Mouse (Mus musculus): Measurements from ENCODE around the gene Ifnl2. TPM values are rescaled to one million over a fixed set of nuclear protein-coding genes. Genes with fewer than 3 reads are reported as not detected.
A peak's percentile ranks its signal among the peaks of the same experiment; 100 is the strongest.

Gene Ifnl2
- polyA plus RNA-seq, 1 experiment from 2014 or later, result not detected

DNA sequence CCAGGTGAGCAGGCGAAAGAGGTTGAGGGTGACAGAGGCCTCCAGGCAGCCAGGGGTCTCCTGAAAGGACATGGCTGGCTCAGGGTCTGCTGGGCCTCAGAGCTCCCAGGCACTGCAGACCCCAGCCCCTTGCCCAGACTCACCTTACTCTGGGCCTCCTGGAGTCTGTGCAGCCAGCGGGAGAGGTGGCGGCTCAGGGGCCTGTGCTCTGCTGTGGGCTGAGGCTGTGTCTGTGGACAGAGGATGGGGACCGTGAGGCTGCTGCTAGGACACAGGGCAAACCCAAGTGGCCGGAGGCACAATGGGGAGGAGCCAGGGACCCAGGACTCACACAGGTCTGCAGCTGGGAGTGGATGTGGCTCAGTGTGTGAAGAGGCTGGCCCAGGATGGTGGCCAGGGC lies 32.9 kb downstream of the Ifnl2 start:
- Histone ChIP-seq H3K36me3 (ENCODE audit: control insufficient read depth, insufficient read depth, low read length) (no peaks in the 10 kb centered on the region), H3K4me1 (ENCODE audit: control insufficient read depth, insufficient read depth, low read length) (peaks cover 8% of the 10 kb centered on the region), H3K27me3 (replicated peaks; ENCODE audit: control insufficient read depth, insufficient read depth, low read length) (no peaks in the 10 kb centered on the region), H3K27ac (ENCODE audit: low read length) (no peak overlapping the region), H3K4me2 (ENCODE audit: low read depth, low read length) (no peak overlapping the region), H3K9ac (ENCODE audit: low read depth, low read length) (no peak overlapping the region), H3K4me3 (ENCODE audit: low read length) (no peak overlapping the region), H3K9me3 (ENCODE audit: control insufficient read depth, low read length) (no peaks in the 10 kb centered on the region)
- WGBS, result 82% methylated on average over 5 of the region's 5 CpGs
- ATAC-seq, result peak; percentile 41

DNA sequence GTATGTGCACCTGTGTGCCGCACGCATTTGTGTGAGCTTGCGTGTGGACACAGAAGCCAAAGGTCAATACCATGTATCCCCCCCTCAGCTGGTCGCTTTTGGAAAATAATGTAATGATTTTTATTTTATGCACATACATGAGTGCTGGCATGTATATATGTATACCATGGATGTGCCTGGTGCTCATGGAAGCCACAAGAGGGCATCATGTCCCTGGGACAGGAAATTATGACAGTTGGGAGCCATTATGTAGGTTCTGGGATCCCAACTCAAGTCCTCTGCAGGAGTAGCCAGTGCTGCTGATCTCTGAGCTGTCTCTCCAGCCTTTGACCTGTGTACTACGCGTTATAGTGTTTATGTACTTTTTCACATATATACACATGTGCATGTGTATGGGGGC lies 34.1 kb downstream of the Ifnl2 start:
- H3K9ac ChIP-seq (ENCODE audit: low read depth, low read length), result no peak overlapping the region
- no peaks in the 10 kb centered on the region for H3K27me3 ChIP-seq (replicated peaks; ENCODE audit: control insufficient read depth, insufficient read depth, low read length)
- no peaks in the 10 kb centered on the region for H3K36me3 ChIP-seq (ENCODE audit: control insufficient read depth, insufficient read depth, low read length)
- H3K9me3 ChIP-seq (ENCODE audit: control insufficient read depth, low read length), result no peaks in the 10 kb centered on the region
- no peak overlapping the region for H3K4me2 ChIP-seq (ENCODE audit: low read depth, low read length)
- H3K4me3 ChIP-seq (ENCODE audit: low read length), result no peak overlapping the region
- ATAC-seq, result 0 out of 2 replicates have a peak, but pooled peaks have one; percentile 15
- no peak overlapping the region for H3K27ac ChIP-seq (ENCODE audit: low read length)
- peaks cover 8% of the 10 kb centered on the region for H3K4me1 ChIP-seq (ENCODE audit: control insufficient read depth, insufficient read depth, low read length)
- WGBS, result 86% methylated on average over 6 of the region's 6 CpGs

DNA sequence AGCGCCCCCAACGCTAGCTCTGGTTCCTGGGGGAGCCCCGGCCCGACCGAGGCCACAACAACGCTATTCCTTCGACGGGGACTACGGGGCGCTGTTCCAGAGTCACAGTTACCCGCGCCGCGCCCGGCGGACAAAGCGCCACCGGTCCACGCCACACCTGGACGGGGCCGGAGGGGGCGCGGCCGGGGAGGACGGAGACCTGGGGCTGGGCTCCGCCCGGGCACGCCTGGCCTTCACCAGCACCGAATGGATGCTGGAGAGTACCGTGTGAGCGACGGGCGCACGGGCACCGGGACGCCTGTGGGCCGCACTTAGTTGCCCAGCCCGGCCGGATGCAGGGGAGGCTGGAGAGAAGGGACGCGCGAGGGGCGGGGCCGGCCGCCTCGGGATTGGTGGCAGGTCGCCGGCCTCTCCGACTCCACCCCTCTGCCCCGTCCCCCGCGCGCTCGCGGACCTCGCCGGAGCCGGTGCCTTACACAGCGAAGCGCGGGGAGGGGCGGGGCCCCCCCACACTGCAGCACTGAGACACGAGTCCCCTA lies 43.0 kb downstream of the Ifnl2 start:
- Histone ChIP-seq H3K36me3 (ENCODE audit: control insufficient read depth, insufficient read depth, low read length) (no peaks in the 10 kb centered on the region), H3K4me3 (ENCODE audit: low read length) (peak overlapping the region; percentile 60), H3K9me3 (ENCODE audit: control insufficient read depth, low read length) (no peaks in the 10 kb centered on the region), H3K4me2 (ENCODE audit: low read depth, low read length) (peak overlapping the region; percentile 96), H3K27ac (ENCODE audit: low read length) (no peak overlapping the region), H3K27me3 (replicated peaks; ENCODE audit: control insufficient read depth, insufficient read depth, low read length) (peaks cover 5% of the 10 kb centered on the region; the same call in 1 of the 2 replicates), H3K9ac (ENCODE audit: low read depth, low read length) (peak overlapping the region; percentile 70), H3K4me1 (ENCODE audit: control insufficient read depth, insufficient read depth, low read length) (peaks cover 12% of the 10 kb centered on the region)
- WGBS, result 4% methylated on average over 61 of the region's 63 CpGs
- ATAC-seq, result peak; percentile 81

DNA sequence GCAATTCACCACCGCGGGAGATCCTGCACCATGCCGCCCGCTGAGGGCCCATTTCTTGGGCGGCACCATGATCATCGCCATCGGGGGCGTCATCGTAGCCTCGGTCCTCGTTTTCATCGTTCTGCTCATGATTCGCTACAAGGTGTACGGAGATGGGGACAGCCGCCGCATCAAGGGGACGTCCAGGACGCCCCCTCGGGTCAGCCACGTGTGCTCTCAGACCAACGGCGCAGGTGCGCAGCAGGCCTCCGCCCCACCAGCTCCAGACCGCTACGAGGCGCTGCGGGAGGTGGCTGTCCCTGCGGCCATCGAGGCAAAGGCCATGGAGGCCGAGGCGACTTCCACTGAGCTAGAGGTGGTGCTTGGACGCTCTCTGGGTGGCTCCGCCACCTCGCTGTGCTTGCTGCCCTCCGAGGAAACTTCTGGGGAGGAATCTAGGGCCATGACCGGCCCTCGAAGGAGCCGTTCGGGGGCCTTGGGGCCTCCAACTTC lies 43.5 kb downstream of the Ifnl2 start:
- H3K27ac ChIP-seq (ENCODE audit: low read length), result no peak overlapping the region
- peak overlapping the region; percentile 96 for H3K4me2 ChIP-seq (ENCODE audit: low read depth, low read length)

DNA sequence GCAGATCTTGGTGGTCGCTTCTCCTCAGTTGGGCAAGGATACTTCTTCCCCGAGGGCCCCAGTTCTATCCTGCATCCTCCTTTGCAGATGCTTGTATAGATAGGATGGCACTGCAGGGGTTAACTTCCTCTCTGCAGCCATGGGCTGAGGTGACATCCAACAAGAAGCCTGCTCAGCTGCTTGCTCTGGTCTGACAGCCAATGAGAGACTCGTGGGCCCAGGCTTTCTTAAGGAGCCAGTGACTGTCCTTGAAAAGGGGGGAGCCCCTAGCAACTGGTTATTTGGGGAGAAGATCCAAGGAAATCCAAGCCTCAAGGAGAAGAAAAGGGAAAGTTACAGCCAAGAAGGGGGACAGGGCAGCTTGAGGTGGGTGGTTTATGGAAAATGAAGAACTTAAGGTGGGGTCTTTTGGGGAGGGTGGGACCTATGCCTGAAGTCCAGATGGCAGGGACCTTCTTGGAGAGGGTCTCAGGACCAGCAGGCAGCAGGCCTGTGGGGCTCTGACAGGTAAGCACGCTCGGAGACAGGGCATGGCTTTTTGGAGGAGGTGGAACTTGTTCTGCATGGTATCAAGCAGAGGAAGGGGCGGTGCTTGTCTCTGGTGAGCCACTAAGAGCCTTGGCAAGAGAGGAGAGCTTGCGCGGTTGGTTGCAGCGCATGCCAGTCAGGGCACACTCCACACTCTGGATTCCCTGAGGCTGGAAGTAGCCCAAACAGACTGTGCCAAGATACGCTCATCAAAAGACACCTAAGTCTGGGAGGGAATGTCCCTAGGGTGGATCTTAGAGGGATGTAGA lies 45.6 kb downstream of the Ifnl2 start:
- H3K27me3 ChIP-seq (replicated peaks; ENCODE audit: control insufficient read depth, insufficient read depth, low read length), result peaks cover 5% of the 10 kb centered on the region; the same call in 1 of the 2 replicates
- no peaks in the 10 kb centered on the region for H3K9me3 ChIP-seq (ENCODE audit: control insufficient read depth, low read length)
- no peak overlapping the region for H3K9ac ChIP-seq (ENCODE audit: low read depth, low read length)
- no peak overlapping the region for H3K4me3 ChIP-seq (ENCODE audit: low read length)
- no peak overlapping the region for H3K27ac ChIP-seq (ENCODE audit: low read length)
- H3K4me2 ChIP-seq (ENCODE audit: low read depth, low read length), result no peak overlapping the region
- 0 out of 2 replicates have a peak, but pooled peaks cover 6% of the 10 kb centered on the region for H3K36me3 ChIP-seq (ENCODE audit: control insufficient read depth, insufficient read depth, low read length)
- peaks cover 12% of the 10 kb centered on the region for H3K4me1 ChIP-seq (ENCODE audit: control insufficient read depth, insufficient read depth, low read length)
- 66% methylated on average over 10 of the region's 10 CpGs for WGBS
- 0 out of 2 replicates have a peak, but pooled peaks have one; percentile 49 for ATAC-seq

More for the DNA sequence above, 43.5 kb downstream of the Ifnl2 start:
- ATAC-seq, result peak; percentile 34
- 37% methylated on average over 40 of the region's 40 CpGs for WGBS
- peak overlapping the region; percentile 70 for H3K9ac ChIP-seq (ENCODE audit: low read depth, low read length)
- H3K27me3 ChIP-seq (replicated peaks; ENCODE audit: control insufficient read depth, insufficient read depth, low read length), result peaks cover 5% of the 10 kb centered on the region; the same call in 1 of the 2 replicates
- peak overlapping the region; percentile 60 for H3K4me3 ChIP-seq (ENCODE audit: low read length)
- H3K36me3 ChIP-seq (ENCODE audit: control insufficient read depth, insufficient read depth, low read length), result no peaks in the 10 kb centered on the region
- H3K9me3 ChIP-seq (ENCODE audit: control insufficient read depth, low read length), result no peaks in the 10 kb centered on the region
- H3K4me1 ChIP-seq (ENCODE audit: control insufficient read depth, insufficient read depth, low read length), result peaks cover 12% of the 10 kb centered on the region

DNA sequence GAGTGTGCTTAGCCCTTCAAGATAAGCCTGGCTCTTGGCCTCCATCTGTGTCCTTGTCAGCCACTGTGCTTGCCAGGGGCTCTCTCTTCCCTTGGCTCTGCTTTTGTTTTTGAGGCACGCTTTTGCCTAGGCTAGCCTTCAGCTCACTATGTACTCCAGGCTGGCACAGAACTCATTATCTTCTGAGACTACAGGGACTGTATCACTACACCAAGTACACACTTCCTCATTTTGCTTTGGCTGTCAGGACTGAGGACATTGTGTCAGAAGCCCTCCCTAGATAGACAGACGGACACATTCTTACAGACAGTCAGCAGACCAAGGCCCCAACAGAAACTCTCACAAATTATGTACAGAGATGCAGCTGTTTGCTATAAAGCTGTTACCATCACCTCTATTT lies 47.5 kb downstream of the Ifnl2 start:
- H3K4me3 ChIP-seq (ENCODE audit: low read length), result no peak overlapping the region
- H3K27ac ChIP-seq (ENCODE audit: low read length), result no peak overlapping the region
- 90% methylated on average over 2 of the region's 2 CpGs for WGBS
- no peak overlapping the region for H3K4me2 ChIP-seq (ENCODE audit: low read depth, low read length)
- H3K9ac ChIP-seq (ENCODE audit: low read depth, low read length), result no peak overlapping the region
- peaks cover 11% of the 10 kb centered on the region for H3K4me1 ChIP-seq (ENCODE audit: control insufficient read depth, insufficient read depth, low read length)
- no peak for ATAC-seq
- 0 out of 2 replicates have a peak, but pooled peaks cover 12% of the 10 kb centered on the region for H3K36me3 ChIP-seq (ENCODE audit: control insufficient read depth, insufficient read depth, low read length)
- H3K27me3 ChIP-seq (replicated peaks; ENCODE audit: control insufficient read depth, insufficient read depth, low read length), result peaks cover 5% of the 10 kb centered on the region; the same call in 1 of the 2 replicates
- no peaks in the 10 kb centered on the region for H3K9me3 ChIP-seq (ENCODE audit: control insufficient read depth, low read length)

DNA sequence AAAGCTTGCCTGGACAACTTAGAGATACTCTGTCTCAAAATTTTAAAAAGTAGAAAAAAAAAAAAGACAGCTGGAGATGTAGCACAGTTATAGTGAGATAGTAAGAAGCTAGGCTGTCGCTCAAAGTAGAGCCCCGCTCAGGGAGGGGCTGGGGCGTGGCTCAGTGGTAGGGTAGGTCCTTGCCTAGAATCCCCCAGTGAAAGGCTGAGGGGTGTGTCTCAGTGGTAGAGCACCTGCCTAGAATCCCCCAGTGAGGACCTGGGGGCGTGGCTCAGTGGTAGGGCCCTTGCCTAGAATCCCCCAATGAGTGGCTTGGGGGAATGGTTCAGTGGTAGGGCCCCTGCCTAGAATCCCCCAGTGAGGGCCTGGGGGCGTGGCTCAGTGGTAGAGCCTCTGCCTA lies 49.9 kb downstream of the Ifnl2 start:
- WGBS, result 93% methylated on average over 5 of the region's 5 CpGs

More for the DNA sequence above, 49.9 kb downstream of the Ifnl2 start:
- Histone ChIP-seq H3K4me1 (ENCODE audit: control insufficient read depth, insufficient read depth, low read length) (no peaks in the 10 kb centered on the region), H3K9me3 (ENCODE audit: control insufficient read depth, low read length) (no peaks in the 10 kb centered on the region), H3K36me3 (ENCODE audit: control insufficient read depth, insufficient read depth, low read length) (0 out of 2 replicates have a peak, but pooled peaks cover 12% of the 10 kb centered on the region), H3K4me2 (ENCODE audit: low read depth, low read length) (no peak overlapping the region), H3K9ac (ENCODE audit: low read depth, low read length) (no peak overlapping the region), H3K27me3 (replicated peaks; ENCODE audit: control insufficient read depth, insufficient read depth, low read length) (no peaks in the 10 kb centered on the region), H3K4me3 (ENCODE audit: low read length) (no peak overlapping the region), H3K27ac (ENCODE audit: low read length) (no peak overlapping the region)
- no peak for ATAC-seq

Other genes with a start within 250 kb of the Ifnl2 start
- 0.77 and 0.98 TPM in 2 replicates for gene Eid2, start 242.6 kb downstream of the Ifnl2 start, polyA plus RNA-seq (2015; fragmentation: Nextera tagmentation; extraction: Ambion mirVana)
- gene Eid2b, start 232.7 kb downstream of the Ifnl2 start, polyA plus RNA-seq (2015; fragmentation: Nextera tagmentation; extraction: Ambion mirVana), result 5.7 and 6.2 TPM in 2 replicates
- 0.21 TPM in 1 of 2 replicates, not detected in the other for gene Selenov, start 219.3 kb downstream of the Ifnl2 start, polyA plus RNA-seq (2015; fragmentation: Nextera tagmentation; extraction: Ambion mirVana)
- gene Dll3, start 208.2 kb downstream of the Ifnl2 start, polyA plus RNA-seq (2015; fragmentation: Nextera tagmentation; extraction: Ambion mirVana), result 2.3 and 3.3 TPM in 2 replicates
- gene Timm50, start 198.4 kb downstream of the Ifnl2 start, polyA plus RNA-seq (2015; fragmentation: Nextera tagmentation; extraction: Ambion mirVana), result 161 and 174 TPM in 2 replicates
- gene Supt5, start 171.7 kb downstream of the Ifnl2 start, polyA plus RNA-seq (2015; fragmentation: Nextera tagmentation; extraction: Ambion mirVana), result 77.1 and 79.2 TPM in 2 replicates
- gene Rps16, start 159.8 kb downstream of the Ifnl2 start, polyA plus RNA-seq (2015; fragmentation: Nextera tagmentation; extraction: Ambion mirVana), result 977 and 1,010 TPM in 2 replicates
- 37.9 and 38.2 TPM in 2 replicates for gene Plekhg2, start 137.9 kb downstream of the Ifnl2 start, polyA plus RNA-seq (2015; fragmentation: Nextera tagmentation; extraction: Ambion mirVana)
- 37.3 and 43.6 TPM in 2 replicates for gene Zfp36, start 130.2 kb downstream of the Ifnl2 start, polyA plus RNA-seq (2015; fragmentation: Nextera tagmentation; extraction: Ambion mirVana)
- gene Med29, start 117.7 kb downstream of the Ifnl2 start, polyA plus RNA-seq (2015; fragmentation: Nextera tagmentation; extraction: Ambion mirVana), result 52.6 and 53.9 TPM in 2 replicates
- 69.2 and 78.7 TPM in 2 replicates for gene Paf1, start 117.5 kb downstream of the Ifnl2 start, polyA plus RNA-seq (2015; fragmentation: Nextera tagmentation; extraction: Ambion mirVana)
- gene Gmfg, start 73.0 kb downstream of the Ifnl2 start, polyA plus RNA-seq (2015; fragmentation: Nextera tagmentation; extraction: Ambion mirVana), result 17.8 and 19.4 TPM in 2 replicates
- gene Lrfn1, start 58.5 kb downstream of the Ifnl2 start, polyA plus RNA-seq (2015; fragmentation: Nextera tagmentation; extraction: Ambion mirVana), result 1.1 and 1.3 TPM in 2 replicates
- gene Ifnl3, start 12.4 kb upstream of the Ifnl2 start, polyA plus RNA-seq (2015; fragmentation: Nextera tagmentation; extraction: Ambion mirVana), result not detected in 2 replicates
- 94.3 and 150 TPM in 2 replicates for gene Sycn, start 30.4 kb upstream of the Ifnl2 start, polyA plus RNA-seq (2015; fragmentation: Nextera tagmentation; extraction: Ambion mirVana)
- gene Nccrp1, start 36.8 kb upstream of the Ifnl2 start, polyA plus RNA-seq (2015; fragmentation: Nextera tagmentation; extraction: Ambion mirVana), result 0.09 and 0.20 TPM in 2 replicates
- 7.8 and 9.7 TPM in 2 replicates for gene Samd4b, start 87.7 kb upstream of the Ifnl2 start, polyA plus RNA-seq (2015; fragmentation: Nextera tagmentation; extraction: Ambion mirVana)
- 51.2 and 55.4 TPM in 2 replicates for gene Pak4, start 87.7 kb upstream of the Ifnl2 start, polyA plus RNA-seq (2015; fragmentation: Nextera tagmentation; extraction: Ambion mirVana)
- gene Acp7, start 120.9 kb upstream of the Ifnl2 start, polyA plus RNA-seq (2015; fragmentation: Nextera tagmentation; extraction: Ambion mirVana), result not detected in 2 replicates
- 2.1 and 3.0 TPM in 2 replicates for gene Fbxo27, start 182.4 kb upstream of the Ifnl2 start, polyA plus RNA-seq (2015; fragmentation: Nextera tagmentation; extraction: Ambion mirVana)
- gene Fbxo17, start 206.3 kb upstream of the Ifnl2 start, polyA plus RNA-seq (2015; fragmentation: Nextera tagmentation; extraction: Ambion mirVana), result 5.1 and 6.1 TPM in 2 replicates
- gene Mrps12, start 231.4 kb upstream of the Ifnl2 start, polyA plus RNA-seq (2015; fragmentation: Nextera tagmentation; extraction: Ambion mirVana), result 134 and 146 TPM in 2 replicates
- 25.2 and 28.0 TPM in 2 replicates for gene Sars2, start 231.5 kb upstream of the Ifnl2 start, polyA plus RNA-seq (2015; fragmentation: Nextera tagmentation; extraction: Ambion mirVana)
- not detected in 2 replicates for gene Ccer2, start 245.7 kb upstream of the Ifnl2 start, polyA plus RNA-seq (2015; fragmentation: Nextera tagmentation; extraction: Ambion mirVana)